In genomic region chr7:43785286-43785685, GRCm38 (mm10) we compare ENCODE assay signal across 16 mouse cellular contexts. TPM values are rescaled to one million over a fixed set of nuclear protein-coding genes. Genes with fewer than 3 reads are reported as not detected.
DNase-seq lines count a peak whose midpoint lies in the region; ATAC-seq and TF ChIP-seq lines count a peak whose summit lies in the region.
"Had no signal": no experiment of that assay in that cellular context is flagged by ENCODE, and none has a peak within 500 bp of the region (broad histone marks: within the 10 kb centered on the region; RNA-seq: fewer than 3 reads in every experiment).

No protein-coding gene starts in this region.

- peak; percentile 21 for TF ChIP-seq CTCF in left cerebral cortex, adult 2 months (IDR thresholded peaks at IDR 0.05)

- H3K4me3 ChIP-seq in left cerebral cortex, adult 2 months: no peak overlapping the region
- H3K4me3 ChIP-seq: embryonic facial prominence, embryonic 12.5 days; midbrain, embryonic 10.5 days; neural tube, embryonic 13.5 days had no signal

- H3K27ac ChIP-seq in left cerebral cortex, adult 2 months: no peak overlapping the region
- H3K27ac ChIP-seq: embryonic facial prominence, embryonic 12.5 days; hindbrain, embryonic 14.5 days; midbrain, embryonic 10.5 days; neural tube, embryonic 13.5 days had no signal

- intact Hi-C loops in left cerebral cortex, adult 2 months (cut with DNase I): loop anchor here (5.0 kb wide), 1 partner anchor 107 kb away; no protein-coding TSS in a partner anchor

- peak; percentile 39 to 75 for DNase-seq in adrenal gland, adult (ENCODE audit: inconsistent age in 2 of 2, low spot score in 1 of 2)
- no peak for DNase-seq in adrenal gland, adult 18-20 months (ENCODE audit: low spot score in 2 of 2)
- DNase-seq in left cerebral cortex, adult 2 months (ENCODE audit: extremely low spot score in 1 of 2, low spot score in 2 of 2): no peak
- no peak for DNase-seq in left cerebral cortex, adult 18-20 months (ENCODE audit: low spot score in 2 of 2)
- peak; percentile 25 for DNase-seq in R1 (ENCODE audit: low read depth, low spot score)
- peak; percentile 14 to 59 for DNase-seq in kidney, postnatal 36 days
- DNase-seq in cerebellum, adult 11-12 months: no peak
- DNase-seq: right cerebral cortex, postnatal 14 days; thymus, adult 18-20 months had no signal

- ATAC-seq in frontal cortex, adult (ENCODE audit: low TSS enrichment): no peak
- ATAC-seq: Patski had no signal

RNA-seq across cellular contexts. Expression of gene Klk10, which starts 4.5 kb away (rescaled TPM):
- total RNA-seq in adrenal gland, adult 18-20 months (2021): under 1 TPM; 0.36 to 0.86 TPM
- not detected for total RNA-seq in left cerebral cortex, adult 2 months (2021)
- not detected for total RNA-seq in left cerebral cortex, adult 18-20 months (2021)

RNA-seq across cellular contexts. Expression of gene Klk9, which starts 6.4 kb away (rescaled TPM):
- total RNA-seq in adrenal gland, adult 18-20 months (2021): not detected
- not detected for total RNA-seq in left cerebral cortex, adult 2 months (2021)
- total RNA-seq in left cerebral cortex, adult 18-20 months (2021): not detected

RNA-seq across cellular contexts. Expression of gene Klk11, which starts 10.9 kb away (rescaled TPM):
- not detected for total RNA-seq in adrenal gland, adult 18-20 months (2021)
- total RNA-seq in left cerebral cortex, adult 2 months (2021): not detected
- not detected for total RNA-seq in left cerebral cortex, adult 18-20 months (2021)
- total RNA-seq: layer of hippocampus, postnatal 14 days had no signal

RNA-seq across cellular contexts. Expression of gene Klk8, which starts 12.1 kb away (rescaled TPM):
- total RNA-seq in adrenal gland, adult 18-20 months (2021): 1 to 10 TPM; 2.9 to 4.9 TPM
- 1 to 10 TPM; 2.3 to 3.7 TPM for total RNA-seq in left cerebral cortex, adult 2 months (2021)
- 1 to 10 TPM; 3.2 to 3.7 TPM for total RNA-seq in left cerebral cortex, adult 18-20 months (2021)

RNA-seq across cellular contexts. Expression of gene Klk12, which starts 16.6 kb away (rescaled TPM):
- not detected for total RNA-seq in adrenal gland, adult 18-20 months (2021)
- total RNA-seq in left cerebral cortex, adult 2 months (2021): not detected
- not detected for total RNA-seq in left cerebral cortex, adult 18-20 months (2021)
- total RNA-seq: layer of hippocampus, postnatal 14 days had no signal

Comparison
In these comparisons a context has a peak if more than half of its experiments do, and no peak if none do; other contexts are left out.
1. DNase-seq: peak in adrenal gland, adult (2 of 2), R1 (single experiment) and kidney, postnatal 36 days (2 of 2); none in adrenal gland, adult 18-20 months (0 of 2), left cerebral cortex, adult 2 months (0 of 2), left cerebral cortex, adult 18-20 months (0 of 2) and cerebellum, adult 11-12 months (single experiment).